Mouse (Mus musculus): Measurements from ENCODE around the gene Oprm1.

- no peak for TF ChIP-seq GATA1 (IDR thresholded peaks at IDR 0.05; ENCODE audit: borderline replicate concordance, low read length)
- no peak for TF ChIP-seq CTCF (IDR thresholded peaks at IDR 0.05; ENCODE audit: low read depth, low read length)
These were observed 4.9 kb upstream of the Oprm1 start for GRCm38 (mm10) chr10:6753375-6753774.

Data from G1E (cell line).